Mouse (Mus musculus): ENCODE measurements at regions not wholly inside any gene's neighbourhood (a gene's known extent, or its start where the extent isn't known, plus 50 kb on each side); places are given as distances from the start of the nearest gene placed in this dataset.

GRCm38 (mm10) chr12:16220561-16220960 is 390.2 kb downstream of the Lpin1 start:
- H3K27me3 ChIP-seq (ENCODE audit: control insufficient read depth, insufficient read depth, low read length, poor library complexity, severe bottlenecking): no peaks in the 10 kb centered on the region

GRCm38 (mm10) chr12:16218906-16219305 is 391.9 kb downstream of the Lpin1 start:
- Histone ChIP-seq H3K36me3 (ENCODE audit: control insufficient read depth, insufficient read depth, low read length, poor library complexity, severe bottlenecking) (no peaks in the 10 kb centered on the region), H3K27me3 (ENCODE audit: control insufficient read depth, insufficient read depth, low read length, poor library complexity, severe bottlenecking) (no peaks in the 10 kb centered on the region)
- no peak for DNase-seq (ENCODE audit: low read depth, low spot score)

More at GRCm38 (mm10) chr12:16220561-16220960, 390.2 kb downstream of the Lpin1 start:
- DNase-seq (ENCODE audit: low read depth, low spot score): no peak
- H3K36me3 ChIP-seq (ENCODE audit: control insufficient read depth, insufficient read depth, low read length, poor library complexity, severe bottlenecking): no peaks in the 10 kb centered on the region

- DNase-seq (ENCODE audit: low read depth, low spot score): no peak
- Histone ChIP-seq H3K36me3 (ENCODE audit: control insufficient read depth, insufficient read depth, low read length, poor library complexity, severe bottlenecking) (no peaks in the 10 kb centered on the region), H3K27me3 (ENCODE audit: control insufficient read depth, insufficient read depth, low read length, poor library complexity, severe bottlenecking) (no peaks in the 10 kb centered on the region)
These were observed 393.8 kb upstream of the Trib2 start for GRCm38 (mm10) chr12:16210553-16210952.

GRCm38 (mm10) chr12:16210111-16210510 is 393.4 kb upstream of the Trib2 start:
- H3K36me3 ChIP-seq (ENCODE audit: control insufficient read depth, insufficient read depth, low read length, poor library complexity, severe bottlenecking): no peaks in the 10 kb centered on the region

GRCm38 (mm10) chr12:16204941-16205340 is 388.2 kb upstream of the Trib2 start:
- Histone ChIP-seq H3K36me3 (ENCODE audit: control insufficient read depth, insufficient read depth, low read length, poor library complexity, severe bottlenecking) (no peaks in the 10 kb centered on the region), H3K27me3 (ENCODE audit: control insufficient read depth, insufficient read depth, low read length, poor library complexity, severe bottlenecking) (no peaks in the 10 kb centered on the region)
- no peak for DNase-seq (ENCODE audit: low read depth, low spot score)

More at GRCm38 (mm10) chr12:16210111-16210510, 393.4 kb upstream of the Trib2 start:
- no peaks in the 10 kb centered on the region for H3K27me3 ChIP-seq (ENCODE audit: control insufficient read depth, insufficient read depth, low read length, poor library complexity, severe bottlenecking)
- DNase-seq (ENCODE audit: low read depth, low spot score): no peak

- no peaks in the 10 kb centered on the region for H3K27me3 ChIP-seq (ENCODE audit: control insufficient read depth, insufficient read depth, low read length, poor library complexity, severe bottlenecking)
- no peak for DNase-seq (ENCODE audit: low read depth, low spot score)
- no peaks in the 10 kb centered on the region for H3K36me3 ChIP-seq (ENCODE audit: control insufficient read depth, insufficient read depth, low read length, poor library complexity, severe bottlenecking)
These were observed 380.2 kb upstream of the Trib2 start for GRCm38 (mm10) chr12:16196917-16197316.

- no peaks in the 10 kb centered on the region for H3K27me3 ChIP-seq (ENCODE audit: control insufficient read depth, insufficient read depth, low read length, poor library complexity, severe bottlenecking)
- peak; percentile 21 for DNase-seq (ENCODE audit: low read depth, low spot score)
- H3K36me3 ChIP-seq (ENCODE audit: control insufficient read depth, insufficient read depth, low read length, poor library complexity, severe bottlenecking): no peaks in the 10 kb centered on the region
These were observed 375.2 kb upstream of the Trib2 start for GRCm38 (mm10) chr12:16191803-16192389.

GRCm38 (mm10) chr12:16190706-16191105 is 374.0 kb upstream of the Trib2 start:
- no peak for DNase-seq (ENCODE audit: low read depth, low spot score)
- Histone ChIP-seq H3K27me3 (ENCODE audit: control insufficient read depth, insufficient read depth, low read length, poor library complexity, severe bottlenecking) (no peaks in the 10 kb centered on the region), H3K36me3 (ENCODE audit: control insufficient read depth, insufficient read depth, low read length, poor library complexity, severe bottlenecking) (no peaks in the 10 kb centered on the region)

- no peaks in the 10 kb centered on the region for H3K36me3 ChIP-seq (ENCODE audit: control insufficient read depth, insufficient read depth, low read length, poor library complexity, severe bottlenecking)
- no peaks in the 10 kb centered on the region for H3K27me3 ChIP-seq (ENCODE audit: control insufficient read depth, insufficient read depth, low read length, poor library complexity, severe bottlenecking)
- DNase-seq (ENCODE audit: low read depth, low spot score): peak; percentile 47
These were observed 372.7 kb upstream of the Trib2 start for GRCm38 (mm10) chr12:16189441-16189840.

GRCm38 (mm10) chr12:16185976-16186515 is 369.3 kb upstream of the Trib2 start:
- Histone ChIP-seq H3K36me3 (ENCODE audit: control insufficient read depth, insufficient read depth, low read length, poor library complexity, severe bottlenecking) (no peaks in the 10 kb centered on the region), H3K27me3 (ENCODE audit: control insufficient read depth, insufficient read depth, low read length, poor library complexity, severe bottlenecking) (no peaks in the 10 kb centered on the region)
- no peak for DNase-seq (ENCODE audit: low read depth, low spot score)

GRCm38 (mm10) chr12:16185431-16185923 is 368.8 kb upstream of the Trib2 start:
- peak; percentile 68 for DNase-seq (ENCODE audit: low read depth, low spot score)
- H3K27me3 ChIP-seq (ENCODE audit: control insufficient read depth, insufficient read depth, low read length, poor library complexity, severe bottlenecking): no peaks in the 10 kb centered on the region
- H3K36me3 ChIP-seq (ENCODE audit: control insufficient read depth, insufficient read depth, low read length, poor library complexity, severe bottlenecking): no peaks in the 10 kb centered on the region

- H3K27me3 ChIP-seq (ENCODE audit: control insufficient read depth, insufficient read depth, low read length, poor library complexity, severe bottlenecking): no peaks in the 10 kb centered on the region
- no peaks in the 10 kb centered on the region for H3K36me3 ChIP-seq (ENCODE audit: control insufficient read depth, insufficient read depth, low read length, poor library complexity, severe bottlenecking)
- DNase-seq (ENCODE audit: low read depth, low spot score): no peak
These were observed 366.3 kb upstream of the Trib2 start for GRCm38 (mm10) chr12:16183055-16183454.

GRCm38 (mm10) chr12:16181599-16181998 is 364.9 kb upstream of the Trib2 start:
- no peak for DNase-seq (ENCODE audit: low read depth, low spot score)
- Histone ChIP-seq H3K27me3 (ENCODE audit: control insufficient read depth, insufficient read depth, low read length, poor library complexity, severe bottlenecking) (no peaks in the 10 kb centered on the region), H3K36me3 (ENCODE audit: control insufficient read depth, insufficient read depth, low read length, poor library complexity, severe bottlenecking) (no peaks in the 10 kb centered on the region)

- Histone ChIP-seq H3K27me3 (ENCODE audit: control insufficient read depth, insufficient read depth, low read length, poor library complexity, severe bottlenecking) (no peaks in the 10 kb centered on the region; the same call in 1 of the 2 replicates), H3K36me3 (ENCODE audit: control insufficient read depth, insufficient read depth, low read length, poor library complexity, severe bottlenecking) (no peaks in the 10 kb centered on the region)
- DNase-seq (ENCODE audit: low read depth, low spot score): no peak
These were observed 363.2 kb upstream of the Trib2 start for GRCm38 (mm10) chr12:16179897-16180296.

GRCm38 (mm10) chr12:16176326-16176725 is 359.6 kb upstream of the Trib2 start:
- no peaks in the 10 kb centered on the region; the same call in 1 of the 2 replicates for H3K27me3 ChIP-seq (ENCODE audit: control insufficient read depth, insufficient read depth, low read length, poor library complexity, severe bottlenecking)
- no peaks in the 10 kb centered on the region for H3K36me3 ChIP-seq (ENCODE audit: control insufficient read depth, insufficient read depth, low read length, poor library complexity, severe bottlenecking)
- no peak for DNase-seq (ENCODE audit: low read depth, low spot score)

Measured in splenic B cell, adult 2 months (primary cell).